16 mouse cellular contexts compared by ENCODE assay signal in the genomic region with DNA sequence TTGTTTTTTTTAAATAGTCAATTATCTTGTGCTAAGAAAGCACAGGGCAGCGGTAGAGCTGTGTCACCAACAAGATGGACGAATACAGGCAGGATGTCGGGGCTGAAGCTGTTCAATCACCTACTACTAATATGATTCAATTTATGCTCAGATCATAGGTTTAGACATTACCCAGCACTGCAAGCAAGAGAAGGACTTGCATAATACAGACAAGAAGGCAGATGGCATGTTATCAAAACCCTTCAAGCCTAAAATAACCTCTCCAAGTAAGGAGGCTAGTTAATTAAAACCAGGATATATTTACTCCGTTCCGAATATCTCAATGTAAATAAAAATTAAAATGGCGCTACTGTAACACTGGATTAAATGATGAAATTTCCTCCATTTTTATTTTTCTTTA.
"Had no signal": no experiment of that assay in that cellular context is flagged by ENCODE, and none has a peak within 500 bp of the region (broad histone marks: within the 10 kb centered on the region; RNA-seq: fewer than 3 reads in every experiment).

No protein-coding gene starts in this region.

- H3K27ac ChIP-seq: kidney, postnatal 0 days; limb, embryonic 13.5 days; macrophage; midbrain, embryonic 15.5 days had no signal

- H3K9ac ChIP-seq: limb, embryonic 13.5 days; lung, embryonic 14.5 days; midbrain, embryonic 15.5 days had no signal

- H3K4me1 ChIP-seq: midbrain, embryonic 15.5 days had no signal

- H3K4me3 ChIP-seq: limb, embryonic 13.5 days; megakaryocyte, embryonic 14.5 days; midbrain, embryonic 15.5 days had no signal

- DNase-seq: kidney, adult 9 months; kidney, postnatal 36 days; lung, embryonic 14.5 days; lung, postnatal 14 days; retina, postnatal 1 day; right cerebral cortex, postnatal 4 days; spleen, adult 18-20 months; thymus, adult 18-20 months; thymus, postnatal 14 days had no signal

- H3K36me3 ChIP-seq: midbrain, embryonic 15.5 days had no signal

- H3K4me2 ChIP-seq: limb, embryonic 13.5 days; liver, embryonic 11.5 days; lung, embryonic 14.5 days; midbrain, embryonic 11.5 days; midbrain, embryonic 15.5 days had no signal

- H3K9me3 ChIP-seq: limb, embryonic 13.5 days; megakaryocyte, embryonic 14.5 days; midbrain, embryonic 15.5 days had no signal

- H3K27me3 ChIP-seq: limb, embryonic 13.5 days; megakaryocyte, embryonic 14.5 days; midbrain, embryonic 15.5 days had no signal

- ATAC-seq: midbrain, embryonic 15.5 days had no signal
